Mouse (Mus musculus) myocyte (in vitro differentiated cells): ENCODE measurements around the gene Apof. TPM values are rescaled to one million over a fixed set of nuclear protein-coding genes. Genes with fewer than 3 reads are reported as not detected.

Experiments
- H3K27me3 ChIP-seq: one replicate; pipeline ENCODE4 v1.6.1; 2011; ENCODE audit not compliant: control insufficient read depth, insufficient read depth, insufficient read length
- H3K36me3 ChIP-seq: one replicate; pipeline ENCODE4 v1.6.1; 2011; ENCODE audit not compliant: control insufficient read depth, insufficient read depth
- H3K4me2 ChIP-seq: one replicate; pipeline ENCODE4 v1.6.1; 2011; ENCODE audit warnings: low read depth, control low read depth
- H3K4me3 ChIP-seq: one replicate; pipeline ENCODE4 v1.5.1; 2011; ENCODE audit warnings: mild to moderate bottlenecking, control low read depth, moderate library complexity
- H3K79me2 ChIP-seq: one replicate; pipeline ENCODE4 v1.6.1; 2011; ENCODE audit not compliant: control insufficient read depth, insufficient read depth
- H3ac ChIP-seq: one replicate; pipeline ENCODE4 v1.6.1; 2011; ENCODE audit not compliant: control insufficient read depth, insufficient read length
- CEBPB ChIP-seq: IDR thresholded peaks from 2 replicates; pipeline ENCODE4 v1.6.1; 2011; ENCODE audit warnings: mild to moderate bottlenecking, moderate library complexity; ENCODE audit not compliant: poor library complexity, insufficient read depth, severe bottlenecking
- E2F4 ChIP-seq: IDR thresholded peaks from one replicate; pipeline ENCODE4 v1.6.1; 2011; ENCODE audit warnings: mild to moderate bottlenecking, control low read depth, moderate library complexity; ENCODE audit not compliant: insufficient read depth
- MAX ChIP-seq: IDR thresholded peaks from one replicate; pipeline ENCODE4 v1.6.1; 2011; ENCODE audit warnings: low read depth, mild to moderate bottlenecking, control low read depth
- MYOD1 ChIP-seq, 3 experiments: IDR thresholded peaks; one replicate each; pipeline ENCODE4 v1.6.1; 2011; ENCODE audit warnings: control low read depth in 2 of 3, low read depth in 2 of 3, mild to moderate bottlenecking in 2 of 3, moderate library complexity in 1 of 3; ENCODE audit not compliant: insufficient read length in 2 of 3, control insufficient read depth in 1 of 3
- MYOG ChIP-seq, 3 experiments: IDR thresholded peaks; one replicate each; pipeline ENCODE4 v1.6.1; 2011; ENCODE audit warnings: control low read depth in 2 of 3, low read depth in 2 of 3, mild to moderate bottlenecking in 2 of 3; ENCODE audit not compliant: insufficient read length in 2 of 3, control insufficient read depth in 1 of 3, insufficient read depth in 1 of 3
- POLR2A ChIP-seq: IDR thresholded peaks from one replicate; pipeline ENCODE4 v1.6.1; 2011; ENCODE audit warnings: low read depth, mild to moderate bottlenecking, control low read depth, moderate library complexity; ENCODE audit not compliant: insufficient read length
- POLR2AphosphoS2 ChIP-seq: IDR thresholded peaks from one replicate; pipeline ENCODE4 v1.6.1; 2011; ENCODE audit warnings: low read depth, control low read depth; ENCODE audit not compliant: insufficient read length
- REST ChIP-seq: IDR thresholded peaks from one replicate; pipeline ENCODE4 v1.6.1; 2011; ENCODE audit warnings: mild to moderate bottlenecking, control low read depth, moderate library complexity; ENCODE audit not compliant: insufficient read depth, insufficient read length
- SRF ChIP-seq: IDR thresholded peaks from one replicate; pipeline ENCODE4 v1.6.1; 2011; ENCODE audit warnings: low read depth; ENCODE audit not compliant: control insufficient read depth, insufficient read length
- TCF12 ChIP-seq: IDR thresholded peaks from one replicate; pipeline ENCODE4 v1.6.1; 2011; ENCODE audit warnings: mild to moderate bottlenecking, control low read depth; ENCODE audit not compliant: poor library complexity, insufficient read depth, severe bottlenecking
- TCF3 ChIP-seq: IDR thresholded peaks from one replicate; pipeline ENCODE4 v1.6.1; 2011; ENCODE audit warnings: low read depth, control low read depth; ENCODE audit not compliant: insufficient read length
- USF1 ChIP-seq: IDR thresholded peaks from one replicate; pipeline ENCODE4 v1.6.1; 2011; ENCODE audit warnings: low read depth, mild to moderate bottlenecking, control low read depth, moderate library complexity
- polyA plus RNA-seq: library from polyadenylated mRNA; unstranded; fragments of >200 nt; fragmentation: generic; extraction: Trizol; gene quantifications from one replicate; pipeline ENCODE4 v1.2.1, GENCODE M21; 2012; ENCODE audit warnings: missing spikeins

Apof gene
- polyA plus RNA-seq, 1 experiment, result not detected

- TF ChIP-seq TCF12 (no peak), SRF (no peak), REST (no peak), POLR2AphosphoS2 (no peak)
- Histone ChIP-seq H3K36me3 (no peaks in the 10 kb centered on the region), H3K4me3 (no peak overlapping the region), H3K27me3 (no peaks in the 10 kb centered on the region), H3ac (no peak overlapping the region), H3K79me2 (no peaks in the 10 kb centered on the region), H3K4me2 (no peak overlapping the region)
These were observed 6.2 kb upstream of the Apof start for GRCm38 (mm10) chr10:128262300-128262699.

GRCm38 (mm10) chr10:128263393-128264310 is 4.8 kb upstream of the Apof start:
- Histone ChIP-seq H3K79me2 (no peaks in the 10 kb centered on the region), H3K4me3 (no peak overlapping the region), H3K27me3 (no peaks in the 10 kb centered on the region), H3K4me2 (no peak overlapping the region), H3ac (no peak overlapping the region), H3K36me3 (no peaks in the 10 kb centered on the region)
- TF ChIP-seq MAX (no peak), MYOG (IDR thresholded peaks at IDR 0.05; ENCODE audit: control insufficient read depth in 1 of 3, insufficient read depth in 1 of 3, insufficient read length in 2 of 3, low read depth in 2 of 3) (no peak), CEBPB (no peak), POLR2A (no peak), TCF12 (no peak), E2F4 (no peak), SRF (no peak), MYOD1 (IDR thresholded peaks at IDR 0.05; ENCODE audit: control insufficient read depth in 1 of 3, insufficient read length in 2 of 3, low read depth in 2 of 3) (no peak), USF1 (no peak), REST (no peak), POLR2AphosphoS2 (no peak), TCF3 (no peak)

- Histone ChIP-seq H3K4me2 (peak overlapping the region; percentile 90), H3K36me3 (no peaks in the 10 kb centered on the region), H3ac (no peak overlapping the region), H3K27me3 (no peaks in the 10 kb centered on the region), H3K79me2 (peaks cover 9% of the 10 kb centered on the region), H3K4me3 (peak overlapping the region; percentile 77)
- TF ChIP-seq POLR2A (no peak), TCF3 (no peak), USF1 (no peak), POLR2AphosphoS2 (no peak), SRF (no peak), CEBPB (no peak), MYOG (IDR thresholded peaks at IDR 0.05; ENCODE audit: control insufficient read depth in 1 of 3, insufficient read depth in 1 of 3, insufficient read length in 2 of 3, low read depth in 2 of 3) (no peak), REST (no peak), TCF12 (no peak), E2F4 (no peak), MAX (no peak), MYOD1 (IDR thresholded peaks at IDR 0.05; ENCODE audit: control insufficient read depth in 1 of 3, insufficient read length in 2 of 3, low read depth in 2 of 3) (no peak)
These were observed 887 bp downstream of the Apof start for GRCm38 (mm10) chr10:128269206-128269910.

- peak within 1 kb of the TSS; percentile 4 for H3ac ChIP-seq
- TF ChIP-seq MAX (no peak), TCF12 (no peak), MYOD1 (IDR thresholded peaks at IDR 0.05; ENCODE audit: control insufficient read depth in 1 of 3, insufficient read length in 2 of 3, low read depth in 2 of 3) (no peak), TCF3 (no peak), POLR2A (peak; percentile 86), POLR2AphosphoS2 (peak; percentile 93), MYOG (IDR thresholded peaks at IDR 0.05; ENCODE audit: control insufficient read depth in 1 of 3, insufficient read depth in 1 of 3, insufficient read length in 2 of 3, low read depth in 2 of 3) (no peak), USF1 (no peak), E2F4 (no peak), SRF (no peak), REST (no peak), CEBPB (no peak)
These were observed 1.9 kb downstream of the Apof start, which contains the start of gene Stat2 for GRCm38 (mm10) chr10:128270287-128270841. Stat2 (plus strand) TSS chr10:128270559.

More at GRCm38 (mm10) chr10:128270287-128270841, 1.9 kb downstream of the Apof start, which contains the start of gene Stat2:
- no peaks in the 10 kb centered on the region for H3K27me3 ChIP-seq
- no peaks in the 10 kb centered on the region for H3K36me3 ChIP-seq
- peak within 1 kb of the TSS; percentile 77 for H3K4me3 ChIP-seq
- peak within 1 kb of the TSS; percentile 90 for H3K4me2 ChIP-seq
- H3K79me2 ChIP-seq, result peaks cover 9% of the 10 kb centered on the region
